Mouse (Mus musculus): Measurements from ENCODE around the gene Nudt22.

GRCm38 (mm10) chr19:6979001-6979479 lies 16.9 kb downstream of the Nudt22 start:
- TF ChIP-seq EP300 (IDR thresholded peaks at IDR 0.05; ENCODE audit: low read depth) (no peak), CTCF (IDR thresholded peaks at IDR 0.05; ENCODE audit: low read depth) (no peak)
